In the genomic region with DNA sequence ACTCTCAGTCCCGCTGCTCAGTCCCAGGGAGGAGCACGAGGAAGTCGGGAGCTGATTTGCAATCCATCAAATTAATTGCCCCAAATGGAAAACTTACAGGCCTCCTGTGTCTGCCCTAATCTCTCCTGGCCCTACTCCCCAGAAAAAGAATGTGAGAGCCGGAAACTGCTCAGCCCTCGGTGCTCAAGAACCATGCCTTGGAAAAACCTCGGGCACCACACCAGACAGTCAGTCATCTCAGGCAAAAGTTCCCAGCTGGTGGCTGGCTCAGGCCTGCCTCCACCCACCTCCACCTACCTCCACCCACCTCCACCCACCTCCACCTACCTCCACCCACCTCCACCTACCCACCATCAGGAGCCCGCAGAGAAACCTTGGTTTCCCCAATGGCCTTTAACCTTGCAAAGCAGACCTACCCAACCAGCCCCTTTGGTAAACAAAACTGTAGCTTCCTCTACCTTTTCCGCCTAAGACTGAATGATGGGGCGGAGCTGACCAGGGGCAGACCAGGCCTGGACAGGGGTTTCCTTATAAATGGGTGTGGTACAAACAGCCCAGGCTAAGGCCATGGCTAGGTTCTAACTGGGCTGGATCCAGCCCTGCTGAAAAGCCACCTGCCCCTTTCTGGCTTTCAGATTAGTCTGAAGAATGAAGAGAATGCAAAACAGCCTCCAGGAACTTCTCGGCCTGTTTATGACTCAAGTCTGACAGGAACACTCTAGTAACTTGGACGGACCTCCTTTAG, we compare ENCODE assay signal across 10 mouse cellular contexts. TPM values are rescaled to one million over a fixed set of nuclear protein-coding genes. Genes with fewer than 3 reads are reported as not detected.
DNase-seq lines count a peak whose midpoint lies in the region; ATAC-seq lines count a peak whose summit lies in the region.
"Had no signal": no experiment of that assay in that cellular context is flagged by ENCODE, and none has a peak within 500 bp of the region (broad histone marks: within the 10 kb centered on the region; RNA-seq: fewer than 3 reads in every experiment).

No protein-coding gene starts in this region.

- ATAC-seq in hindbrain, embryonic 16.5 days: no peak

- H3K27ac ChIP-seq in hindbrain, embryonic 10.5 days: peak overlapping the region; percentile 75
- no peak overlapping the region for H3K27ac ChIP-seq in hindbrain, embryonic 16.5 days (ENCODE audit: low read depth, low read length)
- H3K27ac ChIP-seq: hindbrain, embryonic 14.5 days; neural tube, embryonic 13.5 days had no signal

- no peak overlapping the region for H3K4me2 ChIP-seq in hindbrain, embryonic 16.5 days (ENCODE audit: low read length)
- H3K4me2 ChIP-seq: hindbrain, embryonic 14.5 days; neural tube, embryonic 13.5 days had no signal

- no peaks in the 10 kb centered on the region for H3K9me3 ChIP-seq in hindbrain, embryonic 10.5 days
- no peaks in the 10 kb centered on the region for H3K9me3 ChIP-seq in hindbrain, embryonic 16.5 days (ENCODE audit: control insufficient read depth, low read length)
- H3K9me3 ChIP-seq: neural tube, embryonic 13.5 days had no signal

- no peak overlapping the region for H3K4me3 ChIP-seq in hindbrain, embryonic 10.5 days
- H3K4me3 ChIP-seq in hindbrain, embryonic 16.5 days (ENCODE audit: low read length): no peak overlapping the region
- H3K4me3 ChIP-seq: neural tube, embryonic 13.5 days had no signal

- intact Hi-C loops in left cerebral cortex, postnatal 4 days (cut with DNase I): no loop called here

- H3K36me3 ChIP-seq in hindbrain, embryonic 10.5 days: no peaks in the 10 kb centered on the region
- H3K36me3 ChIP-seq in hindbrain, embryonic 16.5 days (ENCODE audit: control insufficient read depth, insufficient read depth, low read length): no peaks in the 10 kb centered on the region
- H3K36me3 ChIP-seq: neural tube, embryonic 13.5 days had no signal

- H3K27me3 ChIP-seq in hindbrain, embryonic 10.5 days (ENCODE audit: insufficient read depth, poor library complexity, severe bottlenecking): no peaks in the 10 kb centered on the region
- no peaks in the 10 kb centered on the region for H3K27me3 ChIP-seq in hindbrain, embryonic 16.5 days (replicated peaks; ENCODE audit: control insufficient read depth, insufficient read depth, low read length)
- H3K27me3 ChIP-seq: neural tube, embryonic 13.5 days had no signal

- no peak for DNase-seq in hindbrain, embryonic 10.5 days (ENCODE audit: low spot score)
- peak; percentile 49 for DNase-seq in WW6 (ENCODE audit: low read depth, low spot score)
- peak; percentile 59 for DNase-seq in kidney, postnatal 14 days
- DNase-seq in lung, postnatal 10 days: peak; percentile 10
- DNase-seq in left cerebral cortex, postnatal 4 days: no peak
- no peak for DNase-seq in frontal cortex, postnatal 10 days (ENCODE audit: low spot score in 2 of 2)
- no peak for DNase-seq in thymus, postnatal 14 days

- WGBS in hindbrain, embryonic 10.5 days: 64% methylated on average over 11 of the region's 11 CpGs
- 53% methylated on average over 11 of the region's 11 CpGs for WGBS in hindbrain, embryonic 16.5 days

- peaks cover 74% of the 10 kb centered on the region for H3K4me1 ChIP-seq in hindbrain, embryonic 10.5 days (replicated peaks)
- H3K4me1 ChIP-seq in hindbrain, embryonic 16.5 days (ENCODE audit: control insufficient read depth, insufficient read depth, low read depth, low read length): no peaks in the 10 kb centered on the region

- no peak overlapping the region for H3K9ac ChIP-seq in hindbrain, embryonic 16.5 days (ENCODE audit: low read depth, low read length)
- H3K9ac ChIP-seq: hindbrain, embryonic 14.5 days; neural tube, embryonic 13.5 days had no signal

RNA-seq across cellular contexts. Expression of gene Plekha7, which starts 21.4 kb away (rescaled TPM):
- 20.8 and 22.1 TPM in 2 replicates for polyA plus RNA-seq in hindbrain, embryonic 10.5 days (2016; fragmentation: Nextera tagmentation; extraction: Ambion mirVana)
- polyA plus RNA-seq in hindbrain, embryonic 16.5 days (2015; fragmentation: Nextera tagmentation; extraction: Ambion mirVana): 8.5 and 8.8 TPM in 2 replicates
- 10 to 100 TPM; 13.7 to 16.1 TPM for total RNA-seq in left cerebral cortex, postnatal 4 days (2021)

RNA-seq across cellular contexts. Expression of gene Rps13, which starts 47.2 kb away (rescaled TPM):
- 814 and 844 TPM in 2 replicates for polyA plus RNA-seq in hindbrain, embryonic 10.5 days (2016; fragmentation: Nextera tagmentation; extraction: Ambion mirVana)
- polyA plus RNA-seq in hindbrain, embryonic 16.5 days (2015; fragmentation: Nextera tagmentation; extraction: Ambion mirVana): 381 and 423 TPM in 2 replicates
- 100 to 1,000 TPM; 355 to 388 TPM for total RNA-seq in left cerebral cortex, postnatal 4 days (2021)

Comparison
In these comparisons a context has a peak if more than half of its experiments do, and no peak if none do; other contexts are left out.
1. DNase-seq: peak in WW6 (single experiment), kidney, postnatal 14 days (single experiment) and lung, postnatal 10 days (single experiment); none in hindbrain, embryonic 10.5 days (single experiment), left cerebral cortex, postnatal 4 days (single experiment), frontal cortex, postnatal 10 days (0 of 2) and thymus, postnatal 14 days (single experiment).